Mouse (Mus musculus): Measurements from ENCODE around the gene Bpifc.

DNA sequence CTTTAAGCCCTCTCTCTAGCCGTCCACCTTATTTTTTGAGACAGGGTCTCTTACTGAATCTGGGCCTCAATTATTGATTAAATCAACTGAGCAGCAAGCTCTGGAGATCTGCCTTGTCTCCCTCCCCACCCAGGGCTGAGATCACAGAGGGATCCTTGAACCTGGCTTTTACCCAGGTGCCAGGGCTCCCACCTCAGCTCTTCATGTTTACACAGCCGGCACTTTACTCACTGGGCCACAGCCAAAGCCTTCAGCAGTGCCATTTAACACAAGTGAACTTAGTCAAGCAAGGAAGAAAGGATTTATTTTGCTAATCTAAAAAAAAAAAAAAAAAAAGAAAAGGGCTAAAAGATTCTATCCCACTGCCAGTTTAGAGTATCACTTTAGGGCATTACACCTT lies 57.3 kb downstream of the Bpifc start:
- no peak for TF ChIP-seq CTCF (IDR thresholded peaks at IDR 0.05; ENCODE audit: control insufficient read depth, insufficient read depth, insufficient read length)
- no peak for TF ChIP-seq MYOG (IDR thresholded peaks at IDR 0.05; ENCODE audit: control insufficient read depth, extremely low read depth, insufficient read length)
- no peak for TF ChIP-seq CEBPB (IDR thresholded peaks at IDR 0.05; ENCODE audit: low read depth)
- TF ChIP-seq USF1 (IDR thresholded peaks at IDR 0.05; ENCODE audit: low read depth): no peak

Data from C2C12 (cell line).